Mouse (Mus musculus): ENCODE measurements around the gene Gchfr.

GRCm38 (mm10) chr2:119208344-119209175 lies 41.0 kb downstream of the Gchfr start, which contains the start of the genes Zfyve19 and Dnajc17:
- TF ChIP-seq EP300 (IDR thresholded peaks at IDR 0.05; ENCODE audit: low read depth) (no peak), CTCF (IDR thresholded peaks at IDR 0.05; ENCODE audit: low read depth) (no peak)
